Mouse (Mus musculus) v-Abl transformed pro-B cells (cell line): ENCODE results near the gene Cep78.

Experiments
- in situ Hi-C, 2 experiments: fragments of 400-800 bp; cut with MboI; formaldehyde crosslinking; loops; one replicate each; pipeline ENCODE4 v1.15.1; 2025; ENCODE audit not compliant: unreplicated experiment in 2 of 2

Gene Cep78

GRCm38 (mm10) chr19:15981861-15982260 lies 2.9 kb downstream of the Cep78 start:
- in situ Hi-C loops, result loop anchor here (10.0 to 25.0 kb wide), 5 partner anchors 177 to 1995 kb away; no protein-coding TSS in a partner anchor

GRCm38 (mm10) chr19:15973365-15973764 lies 11.4 kb downstream of the Cep78 start:
- in situ Hi-C loops, result loop anchor here in 1 of 2 experiments (25.0 kb wide), 1 partner anchor 1386 kb away; the partner anchor contains the start of gene Tle4

- in situ Hi-C loops, result loop anchor here (5.0 to 25.0 kb wide), 5 partner anchors 88 to 1378 kb away; partner anchors contain the start of gene Tle4 (in 1 of the 2)
Measured at GRCm38 (mm10) chr19:15965082-15965481, 19.7 kb downstream of the Cep78 start.

- in situ Hi-C loops, result loop anchor here (10.0 to 25.0 kb wide), 4 partner anchors 90 to 1377 kb away; partner anchors contain the start of gene Tle4 (in 1 of the 2)
Measured at GRCm38 (mm10) chr19:15964533-15964932, 20.3 kb downstream of the Cep78 start.

GRCm38 (mm10) chr19:15963011-15963695 lies 21.6 kb downstream of the Cep78 start:
- in situ Hi-C loops, result loop anchor here (10.0 to 25.0 kb wide), 4 partner anchors 88 to 1376 kb away; partner anchors contain the start of gene Tle4 (in 1 of the 2)

GRCm38 (mm10) chr19:15962313-15962712 lies 22.5 kb downstream of the Cep78 start:
- in situ Hi-C loops, result loop anchor here (10.0 to 25.0 kb wide), 4 partner anchors 88 to 1375 kb away; partner anchors contain the start of gene Tle4 (in 1 of the 2)

GRCm38 (mm10) chr19:15950225-15950624 lies 34.6 kb downstream of the Cep78 start:
- in situ Hi-C loops, result loop anchor here in 1 of 2 experiments (25.0 kb wide), 1 partner anchor 1363 kb away; the partner anchor contains the start of gene Tle4

- in situ Hi-C loops, result no loop called here
Measured at GRCm38 (mm10) chr19:15948867-15949266, 35.9 kb downstream of the Cep78 start.

GRCm38 (mm10) chr19:15948426-15948825 lies 36.4 kb downstream of the Cep78 start:
- in situ Hi-C loops, result no loop called here

GRCm38 (mm10) chr19:15947237-15947636 lies 37.6 kb downstream of the Cep78 start, which contains the start of gene Psat1:
Gene Psat1 (minus strand): TSS chr19:15947337.
- in situ Hi-C loops, result no loop called here

GRCm38 (mm10) chr19:15946663-15947062 lies 38.1 kb downstream of the Cep78 start:
- in situ Hi-C loops, result no loop called here

GRCm38 (mm10) chr19:15943117-15943423 lies 41.7 kb downstream of the Cep78 start:
- in situ Hi-C loops, result no loop called here

- in situ Hi-C loops, result no loop called here
Measured at GRCm38 (mm10) chr19:15942421-15943116, 42.2 kb downstream of the Cep78 start.

GRCm38 (mm10) chr19:15941399-15941798 lies 43.4 kb downstream of the Cep78 start:
- in situ Hi-C loops, result no loop called here

- in situ Hi-C loops, result no loop called here
Measured at GRCm38 (mm10) chr19:15925719-15926045, 59.1 kb downstream of the Cep78 start.

- in situ Hi-C loops, result no loop called here
Measured at GRCm38 (mm10) chr19:15924866-15925718, 59.7 kb downstream of the Cep78 start.

GRCm38 (mm10) chr19:15924181-15924865 lies 60.5 kb downstream of the Cep78 start:
- in situ Hi-C loops, result no loop called here

GRCm38 (mm10) chr19:15923426-15923825 lies 61.4 kb downstream of the Cep78 start:
- in situ Hi-C loops, result no loop called here

- in situ Hi-C loops, result no loop called here
Measured at GRCm38 (mm10) chr19:15919336-15919735, 65.5 kb downstream of the Cep78 start.

- in situ Hi-C loops, result no loop called here
Measured at GRCm38 (mm10) chr19:15918111-15918510, 66.7 kb downstream of the Cep78 start.
